Mouse (Mus musculus) CD4-positive helper T cell, adult 2 months (primary cell): Measurements from ENCODE around the gene Tigit.

Experiments
- DNase-seq: peaks from one replicate; pipeline ENCODE4 v3.0.0-alpha.2; 2012; ENCODE audit warnings: low read depth, missing footprints, low spot score

Gene Tigit

DNA sequence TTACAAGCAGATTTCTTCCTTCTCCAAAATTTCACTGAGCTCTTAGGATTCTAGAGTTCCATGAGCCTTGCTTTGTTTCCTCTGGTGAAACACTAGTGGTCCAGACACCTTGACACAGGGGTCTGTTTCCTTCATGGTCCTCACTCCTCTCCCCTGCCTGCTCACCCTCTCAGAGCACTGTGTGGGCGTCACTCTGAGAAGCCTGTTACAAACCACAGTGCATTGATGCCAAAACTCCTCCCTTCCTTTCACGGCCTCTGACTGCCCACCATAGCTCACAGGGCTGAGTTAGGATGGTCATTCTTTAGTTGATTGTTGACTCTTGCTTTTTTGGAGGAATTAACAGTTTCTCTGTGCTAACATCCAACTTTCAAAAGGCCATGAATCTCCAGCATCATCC is 43.6 kb downstream of the Tigit start:
- peak; percentile 39 for DNase-seq

DNA sequence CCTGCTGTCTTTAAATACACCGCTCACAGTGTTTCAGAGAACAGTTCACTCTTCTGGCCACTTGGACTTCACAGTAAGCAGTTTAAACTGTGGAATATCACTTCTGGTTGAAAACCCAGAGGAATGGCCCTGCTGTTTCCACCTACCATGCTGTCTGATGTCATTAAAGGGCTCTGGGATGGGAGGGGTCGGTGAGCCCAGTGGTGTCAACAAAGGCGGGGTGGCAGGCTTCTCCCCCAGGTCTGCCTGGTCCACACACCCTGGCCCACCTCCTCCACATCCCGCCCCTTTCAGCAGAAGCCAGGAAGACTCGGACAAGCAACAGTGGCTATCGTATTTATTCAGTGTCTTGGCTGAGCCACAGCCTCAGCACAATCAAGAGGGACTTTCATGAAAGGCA is 44.7 kb downstream of the Tigit start:
- no peak for DNase-seq

- DNase-seq = no peak
Measured at GRCm38 (mm10) chr16:43618286-43618685, 45.7 kb downstream of the Tigit start.

DNA sequence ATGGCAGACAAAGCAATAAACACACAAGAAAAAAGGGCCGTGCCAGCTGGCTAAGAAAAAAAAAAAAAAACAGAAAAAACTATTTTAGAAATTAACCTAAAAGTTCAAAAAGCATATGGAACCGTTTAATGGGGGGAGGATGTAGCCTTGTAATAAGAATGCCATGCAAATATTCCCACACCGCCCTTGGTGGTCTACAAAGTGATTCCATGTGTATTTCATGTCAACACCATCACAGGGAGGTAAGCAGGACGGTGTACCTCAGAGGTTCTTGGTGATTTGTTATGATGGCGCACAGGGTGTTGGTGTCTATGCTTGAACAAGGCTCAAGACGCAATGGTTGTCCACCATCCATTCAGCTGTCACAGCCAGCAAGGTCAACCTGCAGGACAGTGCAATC is 46.6 kb downstream of the Tigit start:
- DNase-seq = no peak

GRCm38 (mm10) chr16:43616348-43616747 is 47.6 kb downstream of the Tigit start:
- no peak for DNase-seq

DNA sequence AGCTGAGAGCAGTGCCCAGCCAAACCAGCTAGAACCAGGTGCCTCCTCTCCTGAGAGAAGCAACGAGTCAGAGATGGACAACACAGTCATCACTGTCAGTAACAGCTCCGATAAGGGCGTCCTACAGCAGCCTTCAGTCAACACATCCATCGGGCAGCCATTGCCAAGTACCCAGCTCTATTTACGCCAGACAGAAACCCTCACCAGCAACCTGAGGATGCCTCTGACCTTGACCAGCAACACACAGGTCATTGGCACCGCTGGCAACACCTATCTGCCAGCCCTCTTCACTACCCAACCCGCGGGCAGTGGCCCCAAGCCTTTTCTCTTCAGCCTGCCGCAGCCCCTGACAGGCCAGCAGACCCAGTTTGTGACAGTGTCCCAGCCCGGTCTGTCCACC is 53.6 kb downstream of the Tigit start:
- no peak for DNase-seq

- DNase-seq = no peak
Measured at GRCm38 (mm10) chr16:43608066-43608465, 55.9 kb downstream of the Tigit start.

GRCm38 (mm10) chr16:43607086-43607485 is 56.9 kb downstream of the Tigit start:
- no peak for DNase-seq

- DNase-seq = no peak
Measured at GRCm38 (mm10) chr16:43604399-43605013, 59.4 kb downstream of the Tigit start.

GRCm38 (mm10) chr16:43603591-43604141 is 60.3 kb downstream of the Tigit start:
- no peak for DNase-seq

GRCm38 (mm10) chr16:43602573-43602972 is 61.4 kb downstream of the Tigit start:
- no peak for DNase-seq

DNA sequence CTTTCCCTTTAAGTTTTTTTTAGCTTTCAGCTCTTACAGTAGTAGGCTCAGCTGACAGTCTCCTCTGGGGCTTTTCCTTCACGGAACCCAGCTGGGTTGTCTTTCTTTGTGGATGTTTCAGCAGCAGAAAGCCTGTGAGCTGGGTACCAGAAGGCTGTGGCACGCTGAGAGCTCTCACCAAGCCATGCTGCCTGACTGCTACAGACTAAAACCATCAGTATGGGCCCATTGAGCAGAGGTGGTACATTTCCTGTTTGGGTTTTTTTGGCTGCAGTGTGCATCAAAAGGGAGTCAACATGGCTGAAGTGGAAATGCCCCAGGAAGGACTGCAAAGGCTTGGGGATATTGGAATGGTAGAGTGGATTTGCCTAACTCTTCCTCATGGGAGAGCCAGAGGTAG is 64.2 kb downstream of the Tigit start:
- no peak for DNase-seq
